Mouse (Mus musculus): ENCODE data around the gene Wipf2. TPM values are rescaled to one million over a fixed set of nuclear protein-coding genes. Genes with fewer than 3 reads are reported as not detected.
A peak's percentile ranks its signal among the peaks of the same experiment; 100 is the strongest.

Wipf2 gene
- polyA plus RNA-seq, 2 experiments: 4.7 to 10.5 TPM

GRCm38 (mm10) chr11:98941826-98942550, 78.5 kb downstream of the Wipf2 start:
- ATAC-seq (ENCODE audit: low FRiP score, low read depth): peak; percentile 7; the same call in 1 of the 2 replicates
- Histone ChIP-seq H3K27me3 (ENCODE audit: control insufficient read depth, insufficient read depth, low read length) (no peaks in the 10 kb centered on the region), H3K36me3 (ENCODE audit: control insufficient read depth, insufficient read depth, low read length) (peaks cover 4% of the 10 kb centered on the region), H3K27ac (replicated peaks; ENCODE audit: low read depth, low read length) (peak overlapping the region; percentile 86), H3K9me3 (ENCODE audit: control insufficient read depth, low read length) (no peaks in the 10 kb centered on the region), H3K4me3 (replicated peaks; ENCODE audit: low read length) (peak overlapping the region; percentile 75), H3K9ac (ENCODE audit: low read depth, low read length, severe bottlenecking) (peak overlapping the region; percentile 25; the same call in 1 of the 2 replicates), H3K4me2 (replicated peaks; ENCODE audit: low read depth, low read length, severe bottlenecking) (peak overlapping the region; percentile 90), H3K4me1 (ENCODE audit: control insufficient read depth, insufficient read depth, low read length) (peaks cover 80% of the 10 kb centered on the region)
- no peak for TF ChIP-seq POLR2A (IDR thresholded peaks at IDR 0.05; ENCODE audit: borderline replicate concordance, extremely low read depth, insufficient read depth, insufficient read length)
- WGBS: 4% methylated on average over 13 of the region's 15 CpGs
- peak; percentile 76 for DNase-seq (ENCODE audit: low spot score)

GRCm38 (mm10) chr11:98942555-98942922, 79.1 kb downstream of the Wipf2 start:
- Histone ChIP-seq H3K4me3 (replicated peaks; ENCODE audit: low read length) (peak overlapping the region; percentile 75), H3K9me3 (ENCODE audit: control insufficient read depth, low read length) (no peaks in the 10 kb centered on the region), H3K36me3 (ENCODE audit: control insufficient read depth, insufficient read depth, low read length) (peaks cover 10% of the 10 kb centered on the region), H3K27me3 (ENCODE audit: control insufficient read depth, insufficient read depth, low read length) (no peaks in the 10 kb centered on the region), H3K27ac (replicated peaks; ENCODE audit: low read depth, low read length) (peak overlapping the region; percentile 86), H3K4me2 (replicated peaks; ENCODE audit: low read depth, low read length, severe bottlenecking) (peak overlapping the region; percentile 90), H3K9ac (ENCODE audit: low read depth, low read length, severe bottlenecking) (peak overlapping the region; percentile 25; the same call in 1 of the 2 replicates), H3K4me1 (ENCODE audit: control insufficient read depth, insufficient read depth, low read length) (peaks cover 84% of the 10 kb centered on the region)
- DNase-seq (ENCODE audit: low spot score) (no peak), ATAC-seq (ENCODE audit: low FRiP score, low read depth) (no peak)
- TF ChIP-seq POLR2A (IDR thresholded peaks at IDR 0.05; ENCODE audit: borderline replicate concordance, extremely low read depth, insufficient read depth, insufficient read length): no peak
- 41% methylated on average over 3 of the region's 3 CpGs for WGBS

- ATAC-seq (ENCODE audit: low FRiP score, low read depth): no peak
- H3K9ac ChIP-seq (ENCODE audit: low read depth, low read length, severe bottlenecking): peak overlapping the region; percentile 21
- 48% methylated on average over 6 of the region's 8 CpGs for WGBS
These were observed 79.6 kb downstream of the Wipf2 start for GRCm38 (mm10) chr11:98942923-98943641.

GRCm38 (mm10) chr11:98943741-98944461, 80.5 kb downstream of the Wipf2 start:
- DNase-seq (ENCODE audit: low spot score) (no peak), ATAC-seq (ENCODE audit: low FRiP score, low read depth) (no peak)
- 0 out of 2 replicates have a peak overlapping the region, but pooled peaks have one; percentile 25 for H3K9ac ChIP-seq (ENCODE audit: low read depth, low read length, severe bottlenecking)
- peak overlapping the region; percentile 90 for H3K4me2 ChIP-seq (replicated peaks; ENCODE audit: low read depth, low read length, severe bottlenecking)
- no peak for TF ChIP-seq POLR2A (IDR thresholded peaks at IDR 0.05; ENCODE audit: borderline replicate concordance, extremely low read depth, insufficient read depth, insufficient read length)
- H3K27ac ChIP-seq (replicated peaks; ENCODE audit: low read depth, low read length): peak overlapping the region; percentile 16; the same call in 1 of the 2 replicates
- no peaks in the 10 kb centered on the region for H3K9me3 ChIP-seq (ENCODE audit: control insufficient read depth, low read length)
- H3K27me3 ChIP-seq (ENCODE audit: control insufficient read depth, insufficient read depth, low read length): no peaks in the 10 kb centered on the region
- WGBS: 33% methylated on average over 14 of the region's 14 CpGs
- H3K4me3 ChIP-seq (replicated peaks; ENCODE audit: low read length): no peak overlapping the region
- H3K4me1 ChIP-seq (ENCODE audit: control insufficient read depth, insufficient read depth, low read length): peaks cover 84% of the 10 kb centered on the region
- H3K36me3 ChIP-seq (ENCODE audit: control insufficient read depth, insufficient read depth, low read length): peaks cover 19% of the 10 kb centered on the region

More at GRCm38 (mm10) chr11:98942923-98943641, 79.6 kb downstream of the Wipf2 start:
- Histone ChIP-seq H3K36me3 (ENCODE audit: control insufficient read depth, insufficient read depth, low read length) (peaks cover 15% of the 10 kb centered on the region), H3K27ac (replicated peaks; ENCODE audit: low read depth, low read length) (peak overlapping the region; percentile 86), H3K4me3 (replicated peaks; ENCODE audit: low read length) (no peak overlapping the region), H3K9me3 (ENCODE audit: control insufficient read depth, low read length) (no peaks in the 10 kb centered on the region), H3K4me1 (ENCODE audit: control insufficient read depth, insufficient read depth, low read length) (peaks cover 90% of the 10 kb centered on the region), H3K27me3 (ENCODE audit: control insufficient read depth, insufficient read depth, low read length) (no peaks in the 10 kb centered on the region), H3K4me2 (replicated peaks; ENCODE audit: low read depth, low read length, severe bottlenecking) (peak overlapping the region; percentile 90)
- DNase-seq (ENCODE audit: low spot score): peak; percentile 77
- no peak for TF ChIP-seq POLR2A (IDR thresholded peaks at IDR 0.05; ENCODE audit: borderline replicate concordance, extremely low read depth, insufficient read depth, insufficient read length)

Data from limb, embryonic 14.5 days (tissue).